Mouse (Mus musculus): ENCODE measurements around the gene Srxn1. TPM values are rescaled to one million over a fixed set of nuclear protein-coding genes. Genes with fewer than 3 reads are reported as not detected.

Gene Srxn1
- total RNA-seq, 2 experiments from 2014 or later = 47.2 to 58.2 TPM

DNA sequence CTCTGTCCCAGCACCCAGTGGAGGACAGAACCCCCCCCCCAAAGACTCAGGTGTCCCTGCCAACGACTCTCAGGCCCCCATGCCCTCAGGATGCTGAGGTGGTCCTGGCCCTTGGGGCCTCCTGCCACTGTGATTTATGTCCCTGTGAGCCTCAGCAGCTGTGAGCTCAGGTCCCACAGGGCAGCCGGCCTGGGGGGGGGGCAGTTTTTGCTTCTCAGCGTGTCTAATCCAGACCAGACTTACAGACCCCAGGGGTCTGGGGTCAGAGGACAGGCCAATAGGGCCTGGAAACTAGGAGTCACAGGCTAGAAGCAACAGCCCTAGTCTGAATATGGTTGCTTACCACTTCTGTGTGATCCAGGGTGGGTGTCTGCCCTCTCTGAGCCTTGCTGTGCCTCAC, 48.0 kb downstream of the Srxn1 start:
- no peak for DNase-seq (ENCODE audit: low spot score in 2 of 2)

DNA sequence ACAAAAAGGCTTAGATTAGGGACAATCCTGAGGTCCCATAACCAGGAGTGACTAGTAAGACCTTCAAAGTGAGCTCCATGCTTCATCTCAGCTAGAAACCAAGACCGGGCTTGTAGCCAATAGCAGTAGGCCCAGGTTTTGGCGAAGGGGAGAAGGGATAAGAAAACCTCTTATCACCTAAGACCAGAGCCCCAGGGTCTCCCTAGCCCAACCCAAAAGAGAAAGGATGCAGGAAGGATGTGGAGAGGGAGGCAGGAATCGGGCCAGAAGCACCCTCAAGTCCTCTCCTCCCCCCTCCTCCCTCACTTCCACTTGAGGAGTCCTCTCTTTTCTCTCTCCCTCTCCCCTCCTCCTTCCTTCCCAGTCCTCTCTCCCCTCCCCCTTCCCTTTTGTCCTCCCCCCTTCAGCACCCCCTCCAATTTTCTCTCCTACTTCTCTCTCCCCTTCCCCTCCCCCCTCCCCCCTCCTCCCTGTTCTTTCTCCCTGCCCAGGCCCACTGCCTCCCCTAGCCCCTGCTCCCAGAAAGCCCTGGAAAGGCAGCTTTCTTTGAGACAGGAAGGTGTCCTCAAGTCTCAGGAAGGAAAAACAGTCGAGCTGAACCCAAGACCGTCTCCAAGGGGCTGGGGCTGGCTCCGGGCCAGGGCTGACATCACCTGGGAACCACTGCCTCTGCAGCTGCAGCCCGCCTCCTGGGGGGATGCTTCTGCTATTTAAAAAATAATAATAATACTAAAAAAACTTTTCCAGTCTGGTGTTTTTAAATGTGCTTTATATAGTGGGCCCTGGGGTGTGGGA, 50.3 kb downstream of the Srxn1 start:
- no peak for DNase-seq (ENCODE audit: low spot score in 2 of 2)

DNA sequence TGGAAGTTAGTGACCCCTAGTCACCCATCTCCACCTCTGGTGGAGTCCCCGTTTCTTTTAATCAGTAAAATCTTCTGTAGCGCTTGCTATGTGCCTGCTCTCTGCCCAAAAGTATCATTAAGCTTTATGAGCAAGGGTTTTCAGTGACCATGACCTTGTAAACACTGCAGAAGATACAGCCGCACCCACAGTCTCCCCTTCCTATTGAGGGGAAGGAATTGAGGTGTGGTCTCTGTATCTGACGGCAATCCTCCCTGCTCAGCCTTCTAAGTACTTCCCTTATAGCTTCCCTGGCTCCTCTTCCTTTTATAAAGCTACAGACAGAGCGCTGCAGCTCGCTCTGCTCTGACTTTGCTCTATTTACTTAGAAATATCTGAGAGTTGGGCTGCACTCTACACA, 51.2 kb downstream of the Srxn1 start:
- no peak for DNase-seq (ENCODE audit: low spot score in 2 of 2)

DNA sequence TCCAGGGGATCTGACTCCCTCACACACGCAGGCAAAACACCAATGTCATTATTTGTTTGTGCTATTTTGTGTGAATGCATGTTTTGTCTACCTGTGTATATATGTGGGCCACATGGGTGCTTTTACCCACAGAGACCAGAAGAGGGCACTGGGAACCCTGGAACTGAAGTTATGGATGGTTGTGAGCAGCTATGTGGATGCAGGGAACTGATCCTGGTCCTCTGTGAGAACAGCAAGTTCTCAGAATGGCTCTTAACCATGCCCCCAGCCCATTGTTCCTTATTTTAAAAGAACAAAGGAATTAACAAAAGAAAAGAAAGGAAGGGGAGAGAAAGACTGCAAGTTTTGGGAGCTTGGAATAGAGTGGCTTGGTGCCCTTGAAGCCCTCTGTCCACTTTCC, 54.2 kb downstream of the Srxn1 start:
- DNase-seq (ENCODE audit: low spot score in 2 of 2) = no peak

Other genes starting within 250 kb of the Srxn1 start
- under 1 TPM; 0.48 to 0.62 TPM for gene Angpt4, start 194.3 kb upstream of the Srxn1 start, total RNA-seq (2021)
- 10 to 100 TPM; 13.1 to 13.4 TPM for gene Fam110a, start 125.3 kb upstream of the Srxn1 start, total RNA-seq (2021)
- gene Slc52a3, start 109.0 kb upstream of the Srxn1 start, total RNA-seq (2021) = 1 to 10 TPM; 2.4 to 6.2 TPM
- gene Scrt2, start 24.0 kb upstream of the Srxn1 start, total RNA-seq (2021) = under 1 TPM; 0.53 to 0.59 TPM
- 1 to 10 TPM; 7.7 to 9.3 TPM for gene Tcf15, start 38.0 kb downstream of the Srxn1 start, total RNA-seq (2021)
- gene Csnk2a1, start 121.3 kb downstream of the Srxn1 start, total RNA-seq (2021) = 100 to 1,000 TPM; 103 to 106 TPM
- gene Tbc1d20, start 188.3 kb downstream of the Srxn1 start, total RNA-seq (2021) = 100 to 1,000 TPM in 1 of 2 experiments, 10 to 100 TPM in 1; 93.0 to 101 TPM
- gene Rbck1, start 227.1 kb downstream of the Srxn1 start, total RNA-seq (2021) = 100 to 1,000 TPM; 139 TPM
- gene Trib3, start 238.5 kb downstream of the Srxn1 start, total RNA-seq (2021) = 1 to 10 TPM; 4.3 to 4.9 TPM

Data from adrenal gland, postnatal 4 days (tissue).